Mouse (Mus musculus) neutrophil, adult 5-6 weeks (primary cell): ENCODE results near the gene Gng12. TPM values are rescaled to one million over a fixed set of nuclear protein-coding genes. Genes with fewer than 3 reads are reported as not detected.
A peak's percentile ranks its signal among the peaks of the same experiment; 100 is the strongest.
"Not testable (repeated sequence)": the region's sequence is repeated elsewhere in the genome, so short reads cannot be mapped to it uniquely, and the experiment has no call there.

ENCODE experiments used
- ATAC-seq: fragments of 151-379, 151-347 bp; 2 replicates; pipeline ENCODE4 v1.8.0; 2017; ENCODE audit warnings: mild to moderate bottlenecking, moderate TSS enrichment; ENCODE audit not compliant: insufficient number of reproducible peaks, poor library complexity, low FRiP score, severe bottlenecking; ENCODE audit errors: extremely low read depth
- total RNA-seq: library from RNA; stranded (forward); fragments of 200-1000 nt; gene quantifications from 2 replicates; pipeline ENCODE4 v1.2.3, GENCODE M21; 2017

Gng12 gene
- total RNA-seq, 1 experiment from 2014 or later, result 49.5 TPM

DNA sequence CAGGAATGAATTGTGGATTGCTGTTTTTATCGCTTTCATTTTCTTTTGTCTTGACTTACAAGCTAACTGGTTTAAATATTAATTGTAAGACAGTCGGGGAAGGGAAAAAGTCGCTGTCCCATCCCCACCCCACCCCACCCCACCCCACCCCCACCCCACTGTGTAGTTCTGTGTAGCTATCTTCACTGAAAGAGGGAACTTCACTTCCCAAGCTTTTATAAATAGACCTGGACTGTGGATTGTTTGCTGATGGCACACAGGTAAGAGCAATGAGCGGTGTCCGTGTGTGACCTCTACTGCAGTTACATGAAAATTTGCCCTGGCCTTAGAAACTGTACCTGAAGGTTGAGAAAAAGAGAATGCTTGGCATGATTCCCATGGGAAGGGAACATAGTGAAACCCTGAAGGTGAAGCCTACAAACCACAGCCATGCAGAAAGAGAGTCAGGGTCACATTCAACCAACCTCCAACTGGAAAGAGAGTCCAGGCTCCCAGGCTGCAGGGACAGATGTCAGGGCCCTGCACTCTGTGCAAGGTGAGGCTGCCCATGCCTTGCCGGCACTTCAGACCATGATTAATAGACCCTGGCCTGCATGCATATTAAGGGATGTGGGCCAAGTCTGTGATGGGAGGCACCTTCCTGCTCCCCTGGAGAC lies 117.2 kb downstream of the Gng12 start:
- no peak for ATAC-seq

DNA sequence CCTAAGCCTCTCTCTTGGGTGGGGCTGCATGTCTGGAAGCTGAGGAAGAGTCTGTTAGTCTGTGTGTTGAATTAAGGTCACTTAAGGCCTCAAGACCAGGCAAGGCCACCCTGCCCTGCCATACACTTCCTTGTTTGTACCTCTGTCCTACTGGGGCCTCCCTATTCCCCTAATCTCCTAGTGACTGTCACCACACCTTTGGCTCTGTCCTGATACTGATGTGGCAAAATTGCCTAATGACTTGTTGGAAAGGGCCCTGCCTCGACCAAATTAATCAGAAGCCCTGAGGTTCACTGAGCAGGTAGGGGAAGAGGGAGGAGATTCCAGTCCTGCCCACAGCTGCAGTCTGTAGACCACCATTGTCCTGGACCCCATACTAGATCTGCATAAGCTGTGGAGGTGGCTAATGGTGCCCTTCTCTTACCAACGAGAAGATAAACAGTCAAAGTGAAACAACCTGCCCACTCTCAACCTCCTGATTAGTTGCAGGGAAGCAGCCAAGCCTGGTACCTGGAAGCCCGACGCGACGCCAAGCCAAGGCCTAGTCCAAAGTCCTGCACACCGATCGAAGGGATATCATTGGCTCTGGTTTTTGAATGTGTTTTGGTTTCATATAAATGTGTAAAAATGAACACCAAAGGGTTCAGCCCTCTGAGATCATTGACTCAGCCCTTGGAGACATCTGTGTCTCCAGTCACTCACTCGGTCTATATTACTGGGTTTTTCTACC lies 117.9 kb downstream of the Gng12 start:
- no peak for ATAC-seq

DNA sequence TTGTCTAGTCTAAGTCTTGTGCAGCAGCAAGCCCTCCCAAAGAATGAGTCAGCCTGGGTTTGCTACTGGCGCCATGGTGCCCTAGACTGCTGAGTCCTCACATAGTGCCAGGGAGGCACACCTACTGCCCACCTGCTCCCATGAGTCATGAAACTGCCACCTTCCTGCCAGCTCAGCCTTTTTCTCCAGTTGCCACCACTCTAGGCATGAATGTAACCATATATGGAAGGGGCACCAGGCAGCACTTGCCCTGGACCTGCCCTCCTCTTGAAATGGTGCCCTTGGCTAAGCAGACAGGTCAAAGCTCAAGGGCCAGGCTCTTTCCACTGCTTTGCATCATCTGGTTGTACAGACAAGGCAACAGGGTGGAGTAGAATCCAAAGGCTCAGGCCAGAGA lies 118.5 kb downstream of the Gng12 start:
- no peak for ATAC-seq

DNA sequence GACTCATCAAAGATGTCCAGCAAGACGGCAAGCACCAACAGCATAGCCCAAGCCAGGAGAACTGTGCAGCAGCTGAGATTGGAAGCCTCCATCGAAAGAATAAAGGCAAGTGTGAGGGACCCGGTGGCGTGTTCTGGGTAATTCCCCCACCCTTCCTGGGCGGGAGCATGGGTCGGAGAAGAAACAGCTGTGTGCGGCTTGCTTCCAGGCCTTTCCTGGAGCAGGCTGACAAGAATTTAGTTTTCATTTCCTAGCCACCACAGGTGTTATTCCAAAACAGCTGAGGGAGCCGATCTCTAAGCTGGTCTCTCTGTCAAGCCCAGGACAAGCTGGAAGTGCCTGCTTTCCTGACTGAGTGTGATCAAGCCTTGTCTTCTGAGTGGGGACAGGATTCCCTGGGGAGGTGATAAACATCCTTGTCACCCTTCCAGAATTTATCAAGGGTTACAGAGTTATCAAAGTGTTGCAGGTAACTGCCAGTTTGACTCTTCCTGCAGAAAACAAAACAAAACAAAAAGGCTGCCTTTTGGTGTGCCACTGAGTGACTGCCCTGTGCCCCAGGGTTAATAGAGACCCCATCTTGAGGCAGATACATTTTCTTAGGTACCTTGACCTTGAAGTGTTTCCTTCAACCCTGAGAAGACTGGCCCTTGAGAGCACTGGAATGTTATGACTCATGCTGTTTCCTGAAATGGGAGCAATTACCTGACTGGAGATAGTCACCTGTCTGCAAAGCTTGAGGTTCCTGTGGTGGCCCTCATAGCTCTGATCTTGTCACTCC lies 119.7 kb downstream of the Gng12 start:
- ATAC-seq, result no peak

DNA sequence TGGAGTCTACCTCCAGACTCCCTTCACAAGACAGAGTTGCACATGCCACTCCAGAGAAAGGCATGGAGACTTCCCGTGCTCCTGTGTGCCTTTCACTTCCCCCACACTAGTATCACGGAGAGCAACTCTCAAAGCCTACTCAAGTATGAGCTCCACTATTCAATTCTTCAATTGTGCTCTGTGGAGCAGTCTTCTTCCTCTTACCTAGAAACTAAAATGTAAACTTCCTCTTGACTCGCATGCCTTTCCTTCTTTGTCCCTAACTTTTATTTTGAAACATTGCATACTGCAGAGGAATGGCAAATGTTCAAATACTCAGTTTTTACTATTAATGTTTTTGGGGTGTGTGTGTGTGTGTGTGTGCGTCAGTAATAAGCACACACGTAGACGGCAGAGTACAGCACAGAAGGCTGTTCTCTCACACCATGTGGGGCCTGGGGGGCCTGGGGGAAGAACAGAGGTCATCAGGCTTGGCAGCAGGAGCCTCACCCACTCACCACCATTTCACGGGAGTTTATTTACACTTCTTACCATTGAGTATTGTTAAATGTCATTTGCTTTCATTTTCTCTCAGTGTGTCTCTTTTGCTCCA lies 120.4 kb downstream of the Gng12 start:
- no peak for ATAC-seq

DNA sequence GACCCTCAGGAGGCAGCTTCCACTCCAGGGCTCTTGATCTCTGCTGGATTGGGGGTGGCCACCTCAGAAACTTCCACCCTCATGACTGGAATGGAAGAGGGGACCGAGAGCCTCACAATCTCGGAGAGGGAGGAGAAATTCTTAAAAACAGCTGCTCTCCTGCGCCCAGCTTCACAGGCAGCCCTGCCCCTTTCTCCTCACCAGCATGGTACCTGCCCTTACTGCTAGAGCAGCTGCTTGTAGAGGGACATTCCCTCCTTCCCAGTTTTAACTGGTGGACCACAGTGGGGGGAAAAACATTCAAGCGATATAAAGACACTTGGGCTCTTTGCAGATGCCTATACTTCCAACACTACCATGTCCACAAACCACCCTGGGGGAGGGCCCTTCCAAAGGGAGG lies 122.2 kb downstream of the Gng12 start:
- no peak for ATAC-seq

DNA sequence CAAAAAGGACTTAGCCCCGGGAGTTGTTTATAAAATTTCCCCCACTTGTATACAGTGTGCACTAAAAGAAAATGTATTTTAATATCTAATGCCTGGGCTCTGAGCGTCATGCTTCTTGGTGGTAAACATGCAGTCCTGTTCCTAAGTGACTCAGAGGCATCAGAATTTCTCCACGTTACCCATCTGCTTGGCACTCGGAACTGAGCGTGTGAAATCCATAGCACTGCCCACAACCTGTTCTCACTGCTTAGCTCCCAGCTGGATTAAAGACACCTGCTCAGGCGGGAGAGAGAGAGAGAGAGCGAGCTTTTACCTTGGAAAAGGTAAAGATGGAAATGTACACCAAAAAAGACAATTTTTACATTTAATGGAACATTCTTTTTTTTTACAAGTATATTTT lies 122.8 kb downstream of the Gng12 start:
- ATAC-seq, result not testable (repeated sequence)

DNA sequence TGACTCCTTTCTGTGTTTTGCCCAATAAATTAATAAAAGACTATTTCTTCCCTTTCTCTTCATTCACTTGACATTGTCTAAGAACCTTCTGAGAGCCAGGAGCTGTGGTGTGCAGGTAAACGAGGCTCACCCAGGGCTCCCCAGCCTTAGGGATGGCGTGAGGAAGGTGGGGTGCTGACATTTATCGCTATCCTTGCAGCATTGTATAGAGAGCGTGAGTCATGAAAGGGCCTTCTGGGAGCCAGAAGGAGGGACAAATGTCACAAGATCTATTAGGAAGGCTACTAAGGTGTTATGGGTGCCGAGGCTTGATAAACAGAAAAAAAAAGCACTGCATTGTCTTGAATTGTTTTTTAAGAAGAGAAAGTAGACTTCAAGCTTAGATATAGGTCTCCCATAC lies 125.1 kb downstream of the Gng12 start:
- ATAC-seq, result no peak

DNA sequence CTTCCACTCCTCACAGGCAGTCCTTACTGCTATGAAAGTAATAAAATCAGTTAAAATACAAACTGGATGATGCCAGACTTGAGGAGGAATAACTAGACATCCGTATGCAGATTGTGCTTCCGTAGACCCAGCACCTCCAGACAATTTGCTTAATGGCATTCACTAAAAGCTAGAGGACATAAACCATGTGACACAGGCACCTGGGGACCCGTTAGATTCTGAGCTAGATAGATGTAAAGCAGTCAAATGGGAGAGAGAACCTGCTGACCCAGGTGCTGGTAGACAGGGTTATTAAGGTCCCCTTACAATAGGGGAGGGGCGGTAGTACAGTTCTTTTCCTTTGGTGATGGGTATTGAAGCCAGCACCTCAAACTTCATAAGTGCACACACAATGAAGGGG lies 127.5 kb downstream of the Gng12 start:
- ATAC-seq, result no peak

DNA sequence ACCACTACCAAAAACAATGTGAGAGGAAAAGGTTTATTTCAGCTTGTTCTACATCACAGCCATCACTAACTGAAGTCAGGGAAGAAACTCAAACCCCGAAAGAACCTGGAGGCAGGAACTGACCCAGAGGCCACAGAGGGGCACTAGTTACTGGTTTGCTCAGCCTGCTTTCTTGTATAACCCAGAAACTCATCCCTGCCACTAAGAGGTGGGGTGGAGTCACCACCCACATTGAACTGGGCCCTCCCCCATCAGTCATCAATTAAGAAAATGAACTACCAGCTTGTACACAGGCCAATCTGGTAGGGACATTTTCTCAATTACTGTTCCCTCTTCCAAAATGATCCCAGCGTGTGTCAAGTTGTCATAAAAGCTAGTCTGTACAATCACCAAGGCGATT lies 130.5 kb downstream of the Gng12 start:
- no peak for ATAC-seq

DNA sequence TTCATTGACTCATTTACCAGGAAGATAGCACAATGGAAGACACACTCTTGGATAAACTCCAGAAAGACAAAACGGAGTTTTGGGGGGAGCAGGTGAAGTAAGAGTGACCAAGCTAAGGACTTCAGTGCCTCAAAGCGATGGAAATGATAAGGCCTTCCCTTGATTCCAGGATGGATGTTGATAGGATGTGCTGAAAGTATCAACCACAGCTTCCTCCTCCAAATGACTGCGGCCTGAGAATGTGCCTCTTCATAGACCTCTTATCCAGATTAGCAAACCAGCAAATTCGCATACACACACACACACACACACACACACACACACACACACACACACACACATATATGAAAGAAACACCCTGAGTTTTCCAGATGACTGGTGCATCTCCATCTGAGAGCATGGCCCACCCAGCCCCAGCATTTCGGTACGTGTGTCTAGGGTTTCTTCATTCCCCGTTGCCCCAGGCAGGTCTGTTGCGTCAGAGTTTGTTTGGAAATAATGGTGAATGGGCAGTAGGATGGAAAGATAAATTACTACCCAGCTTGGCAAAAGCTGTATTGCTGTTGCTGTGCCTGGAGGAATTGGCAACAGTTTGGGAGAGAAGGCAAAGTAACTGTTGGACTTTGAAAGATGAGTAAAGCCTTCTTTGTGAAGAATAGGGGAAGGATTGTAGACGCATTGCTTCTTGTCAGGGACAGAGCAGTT lies 131.4 kb downstream of the Gng12 start:
- ATAC-seq, result peak; percentile 11; the same call in 1 of the 2 replicates

DNA sequence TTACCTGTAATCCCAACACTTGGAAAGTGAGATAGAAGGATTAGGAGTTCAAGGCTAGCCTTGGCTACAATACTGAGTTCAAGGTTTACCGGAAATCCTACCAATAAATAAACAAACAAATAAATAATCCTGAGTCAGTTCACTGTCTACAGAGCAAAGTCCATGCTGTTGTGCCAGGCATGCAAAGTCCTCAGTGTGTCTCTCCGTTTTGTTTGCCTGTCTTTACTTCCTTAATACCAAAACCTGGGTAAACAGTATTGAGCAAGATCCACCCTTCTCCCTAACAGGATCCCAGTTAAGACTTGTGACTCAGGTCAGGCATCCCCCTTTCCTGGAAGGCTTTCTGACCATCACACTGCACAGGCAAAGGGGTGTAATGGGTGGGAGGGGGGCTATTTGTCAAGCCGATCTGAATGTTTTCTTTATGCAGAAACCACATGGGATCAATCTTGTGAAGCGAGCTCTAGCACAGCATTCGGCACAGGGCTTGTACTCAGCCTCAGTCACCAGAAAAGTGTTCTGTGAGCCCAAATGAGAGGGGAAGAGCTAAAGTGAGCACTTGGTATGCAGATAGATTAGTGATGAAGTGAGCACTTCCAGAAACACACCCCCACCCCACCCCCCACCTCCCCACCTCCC lies 133.2 kb downstream of the Gng12 start:
- ATAC-seq, result no peak

DNA sequence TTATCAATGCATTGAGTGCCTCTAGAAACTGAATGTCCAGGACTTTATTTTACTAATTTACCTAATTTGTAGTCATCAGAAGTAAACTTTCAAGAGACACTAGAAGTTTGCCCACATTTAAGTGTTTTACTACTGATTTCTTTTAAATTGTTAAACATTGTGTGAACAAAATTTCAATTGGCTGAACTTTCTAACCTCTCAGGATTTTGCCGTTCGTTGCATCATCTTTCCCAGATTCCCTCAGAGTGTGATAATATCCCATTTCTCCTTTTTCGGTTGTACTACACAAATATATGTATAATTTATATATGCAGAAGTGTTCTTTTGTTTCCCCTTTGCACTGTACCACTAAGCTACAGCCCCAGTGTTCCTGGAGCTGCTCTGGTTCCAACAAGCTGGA lies 133.8 kb downstream of the Gng12 start:
- ATAC-seq, result no peak

DNA sequence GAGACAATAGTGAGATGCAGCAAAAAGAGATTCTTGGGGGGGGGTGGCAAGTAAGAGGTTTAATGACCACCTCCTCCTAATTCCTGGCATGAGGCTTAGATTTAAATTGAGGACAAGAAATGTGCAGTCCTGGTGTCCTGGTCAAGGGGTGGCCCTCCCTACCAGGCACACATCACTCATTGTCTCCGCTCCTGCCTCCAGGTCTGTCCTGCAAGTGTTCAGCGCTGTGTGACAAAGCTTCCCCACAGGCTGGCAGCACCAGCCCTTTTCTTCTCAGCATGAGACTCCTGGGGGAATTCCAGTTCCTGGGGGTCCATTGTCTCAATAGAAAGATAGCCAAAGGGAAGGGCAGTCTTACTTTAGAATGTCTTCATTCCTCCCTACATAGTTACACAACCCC lies 134.2 kb downstream of the Gng12 start:
- ATAC-seq, result no peak

DNA sequence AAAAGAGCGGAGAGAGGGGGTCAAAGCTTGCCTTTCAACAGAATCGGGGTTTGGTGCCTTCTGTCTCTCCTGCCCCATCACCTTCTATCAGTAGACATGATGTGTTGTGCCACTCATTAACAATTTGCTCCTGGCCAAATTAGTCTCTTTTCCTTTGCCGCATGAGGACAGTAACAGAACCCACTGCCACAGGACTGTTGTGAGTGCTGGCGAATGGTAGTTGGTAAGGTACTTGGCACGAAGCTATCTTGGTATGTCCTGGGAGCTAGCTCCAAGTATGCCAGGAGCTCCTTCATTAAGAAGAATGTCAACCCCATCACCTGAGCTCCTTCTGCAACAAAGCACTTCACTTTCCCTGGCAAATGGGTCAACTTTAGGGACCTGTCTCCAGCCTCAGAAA lies 134.6 kb downstream of the Gng12 start:
- ATAC-seq, result no peak

DNA sequence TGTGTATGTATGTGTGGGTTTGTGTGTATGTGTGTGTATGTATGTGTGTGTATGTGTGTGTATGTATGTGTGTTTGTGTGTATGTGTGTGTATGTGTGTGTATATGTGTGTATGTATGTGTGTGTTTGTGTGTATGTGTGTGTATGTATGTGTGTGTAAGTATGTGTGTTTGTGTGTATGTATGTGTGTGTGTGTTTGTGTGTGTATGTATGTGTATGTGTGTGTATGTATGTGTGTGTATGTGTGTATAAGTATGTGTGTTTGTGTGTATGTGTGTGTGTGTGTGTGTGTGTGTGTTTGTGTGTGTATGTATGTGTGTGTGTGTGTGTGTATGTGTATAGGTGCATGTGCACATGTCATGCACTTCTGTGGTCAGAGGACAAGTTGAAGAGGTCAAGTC lies 136.4 kb downstream of the Gng12 start:
- ATAC-seq, result not testable (repeated sequence)

DNA sequence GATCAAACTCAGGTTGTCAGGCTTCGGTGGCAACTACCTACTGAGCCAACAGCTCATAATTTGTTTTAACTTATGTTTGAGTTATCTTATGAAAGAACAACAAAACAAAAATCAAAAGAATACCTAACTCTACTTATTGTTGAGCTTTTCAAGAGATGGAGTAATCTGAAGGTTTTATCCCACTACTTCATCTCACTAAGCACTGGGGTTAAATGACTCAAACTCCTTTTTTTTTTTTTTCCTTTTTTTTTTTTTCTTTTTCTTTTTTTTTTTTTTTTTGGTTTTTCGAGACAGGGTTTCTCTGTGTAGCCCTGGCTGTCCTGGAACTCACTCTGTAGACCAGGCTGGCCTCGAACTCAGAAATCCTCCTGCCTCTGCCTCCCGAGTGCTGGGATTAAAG lies 136.8 kb downstream of the Gng12 start:
- not testable (repeated sequence) for ATAC-seq

DNA sequence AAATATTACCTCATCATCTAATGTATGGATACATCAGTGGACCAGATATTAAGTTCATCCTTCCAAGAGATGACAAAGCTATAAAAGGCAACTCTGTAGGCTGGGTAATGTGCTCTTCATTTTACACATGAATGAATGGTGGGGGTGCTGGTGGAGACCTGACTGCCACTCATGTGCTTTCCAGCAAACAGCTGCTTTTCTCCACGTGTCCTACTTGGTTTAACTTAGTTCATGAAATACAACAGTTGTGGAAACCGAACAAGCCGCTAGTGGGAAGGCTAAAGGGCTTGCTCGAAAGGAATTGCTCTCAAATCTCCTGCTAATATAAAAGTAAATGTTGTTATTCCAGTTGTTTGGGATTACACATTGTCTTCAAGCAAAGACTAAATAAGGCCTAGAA lies 137.4 kb downstream of the Gng12 start:
- no peak for ATAC-seq
